Mouse (Mus musculus) MEL (cell line): ENCODE data around the gene Sgms1. TPM values are rescaled to one million over a fixed set of nuclear protein-coding genes. Genes with fewer than 3 reads are reported as not detected.

Source experiments
- DNase-seq: peaks from one replicate; pipeline ENCODE4 v3.0.0; 2011; ENCODE audit warnings: low read depth, low spot score
- H3K27ac ChIP-seq: 2 replicates; pipeline ENCODE4 v1.5.1; 2012; ENCODE audit warnings: low read depth, mild to moderate bottlenecking, control low read depth, low read length, moderate library complexity; ENCODE audit not compliant: control insufficient read depth
- H3K27me3 ChIP-seq, 2 experiments: fragments of 150-350 bp in 1 of 2; sonication (generic) in 1 of 2; 2 replicates each; pipeline ENCODE4 v1.6.1; 2012; ENCODE audit warnings: low read length in 2 of 2, mild to moderate bottlenecking in 2 of 2, improper control_type of control experiment in 1 of 2, moderate library complexity in 1 of 2; ENCODE audit not compliant: insufficient read depth in 2 of 2, control insufficient read depth in 1 of 2
- H3K36me3 ChIP-seq, 2 experiments: 2 replicates each; pipeline ENCODE4 v1.6.1; 2012 to 2014; ENCODE audit warnings: low read length in 2 of 2, improper control_type of control experiment in 1 of 2, inconsistent platforms in 1 of 2, mild to moderate bottlenecking in 1 of 2; ENCODE audit not compliant: insufficient read depth in 2 of 2, control insufficient read depth in 1 of 2
- H3K4me1 ChIP-seq, 2 experiments: fragments of 150-350 bp in 1 of 2; sonication (generic) in 1 of 2; 2 replicates each; pipeline ENCODE4 v1.6.1; 2012; ENCODE audit warnings: low read length in 2 of 2, improper control_type of control experiment in 1 of 2, mild to moderate bottlenecking in 1 of 2; ENCODE audit not compliant: insufficient read depth in 2 of 2, control insufficient read depth in 1 of 2
- H3K4me3 ChIP-seq, 2 experiments: fragments of 150-350 bp in 1 of 2; sonication (generic) in 1 of 2; 2 replicates each; pipeline ENCODE4 v1.5.1; 2012; ENCODE audit warnings: low read depth in 2 of 2, low read length in 2 of 2, mild to moderate bottlenecking in 2 of 2, moderate library complexity in 2 of 2, control low read depth in 1 of 2, improper control_type of control experiment in 1 of 2; ENCODE audit not compliant: control insufficient read depth in 1 of 2, insufficient read depth in 1 of 2
- H3K79me2 ChIP-seq: 2 replicates; pipeline ENCODE4 v1.6.1; 2012; ENCODE audit warnings: mild to moderate bottlenecking, low read length, moderate library complexity; ENCODE audit not compliant: control insufficient read depth, poor library complexity, insufficient read depth
- H3K9ac ChIP-seq: 2 replicates; pipeline ENCODE4 v1.6.1; 2012; ENCODE audit warnings: low read depth, mild to moderate bottlenecking, control low read depth, low read length, moderate library complexity; ENCODE audit not compliant: control insufficient read depth, poor library complexity, severe bottlenecking
- H3K9me3 ChIP-seq: fragments of 150-350 bp; sonication (generic); replicated peaks from 2 replicates; pipeline ENCODE4 v1.6.1; 2012; ENCODE audit warnings: mild to moderate bottlenecking, low read length, improper control_type of control experiment, moderate library complexity; ENCODE audit not compliant: insufficient read depth
- BHLHE40 ChIP-seq: IDR thresholded peaks from 2 replicates; pipeline ENCODE4 v1.6.1; 2012; ENCODE audit warnings: low read depth, mild to moderate bottlenecking, inconsistent platforms, low read length, improper control_type of control experiment, borderline replicate concordance
- CHD1 ChIP-seq: IDR thresholded peaks from 2 replicates; pipeline ENCODE4 v1.6.1; 2012; ENCODE audit warnings: low read depth, mild to moderate bottlenecking, inconsistent platforms, low read length, improper control_type of control experiment
- CHD2 ChIP-seq: IDR thresholded peaks from 2 replicates; pipeline ENCODE4 v1.6.1; 2011; ENCODE audit warnings: low read length, improper control_type of control experiment
- CTCF ChIP-seq, 3 experiments: IDR thresholded peaks in 2 of 3; conservative IDR thresholded peaks in 1 of 3; 2 replicates each; pipeline ENCODE4 v1.5.1; 2011 to 2012; ENCODE audit warnings: low read length in 3 of 3, low read depth in 2 of 3, mild to moderate bottlenecking in 2 of 3, improper control_type of control experiment in 1 of 3, inconsistent platforms in 1 of 3, mixed read lengths in 1 of 3, moderate library complexity in 1 of 3; ENCODE audit not compliant: control insufficient read depth in 1 of 3, insufficient read depth in 1 of 3, poor library complexity in 1 of 3, severe bottlenecking in 1 of 3
- E2F4 ChIP-seq: IDR thresholded peaks from 2 replicates; pipeline ENCODE4 v1.6.1; 2011; ENCODE audit warnings: low read depth, low read length, improper control_type of control experiment, borderline replicate concordance
- ELF1 ChIP-seq: IDR thresholded peaks from 2 replicates; pipeline ENCODE4 v1.6.1; 2014; ENCODE audit warnings: low read depth, mild to moderate bottlenecking, inconsistent platforms, low read length, improper control_type of control experiment, moderate library complexity
- EP300 ChIP-seq, 2 experiments: IDR thresholded peaks; 2 replicates each; pipeline ENCODE4 v1.6.1; 2011; ENCODE audit warnings: improper control_type of control experiment in 2 of 2, low read length in 2 of 2, low read depth in 1 of 2, mild to moderate bottlenecking in 1 of 2
- ETS1 ChIP-seq: IDR thresholded peaks from 2 replicates; pipeline ENCODE4 v1.6.1; 2012; ENCODE audit warnings: low read depth, mild to moderate bottlenecking, inconsistent platforms, low read length, improper control_type of control experiment, moderate library complexity
- GABPA ChIP-seq: IDR thresholded peaks from 2 replicates; pipeline ENCODE4 v1.6.1; 2012; ENCODE audit warnings: low read depth, mild to moderate bottlenecking, inconsistent platforms, low read length, improper control_type of control experiment, moderate library complexity
- GATA1 ChIP-seq: IDR thresholded peaks from 2 replicates; pipeline ENCODE4 v1.6.1; 2011; ENCODE audit warnings: low read depth, low read length, improper control_type of control experiment
- HCFC1 ChIP-seq: IDR thresholded peaks from 2 replicates; pipeline ENCODE4 v1.6.1; 2012; ENCODE audit warnings: low read depth, mild to moderate bottlenecking, inconsistent platforms, low read length, improper control_type of control experiment, moderate library complexity
- KAT2A ChIP-seq: conservative IDR thresholded peaks from 2 replicates; pipeline ENCODE4 v1.6.1; 2012; ENCODE audit warnings: low read depth, low read length, improper control_type of control experiment, inconsistent platforms
- MAFK ChIP-seq: IDR thresholded peaks from 2 replicates; pipeline ENCODE4 v1.6.1; 2011; ENCODE audit warnings: low read depth, mild to moderate bottlenecking, low read length, improper control_type of control experiment, borderline replicate concordance
- MAX ChIP-seq: IDR thresholded peaks from 2 replicates; pipeline ENCODE4 v1.6.1; 2011; ENCODE audit warnings: low read length, improper control_type of control experiment
- MEF2A ChIP-seq: IDR thresholded peaks from 2 replicates; pipeline ENCODE4 v1.6.1; 2014; ENCODE audit warnings: low read depth, mild to moderate bottlenecking, inconsistent platforms, low read length, improper control_type of control experiment; ENCODE audit not compliant: poor library complexity, insufficient replicate concordance, severe bottlenecking; ENCODE audit errors: extremely low read depth
- MXI1 ChIP-seq: IDR thresholded peaks from 2 replicates; pipeline ENCODE4 v1.6.1; 2011; ENCODE audit warnings: mild to moderate bottlenecking, low read depth, low read length, improper control_type of control experiment
- NELFE ChIP-seq: IDR thresholded peaks from 2 replicates; pipeline ENCODE4 v1.6.1; 2011; ENCODE audit warnings: low read depth, low read length, improper control_type of control experiment
- NRF1 ChIP-seq: IDR thresholded peaks from 2 replicates; pipeline ENCODE4 v1.6.1; 2014; ENCODE audit warnings: low read depth, mild to moderate bottlenecking, inconsistent platforms, low read length, improper control_type of control experiment, moderate library complexity; ENCODE audit not compliant: poor library complexity, insufficient read depth, severe bottlenecking
- POLR2A ChIP-seq, 2 experiments: IDR thresholded peaks; 2 replicates each; pipeline ENCODE4 v1.6.1; 2011 to 2012; ENCODE audit warnings: low read length in 2 of 2, mild to moderate bottlenecking in 2 of 2, control low read depth in 1 of 2, improper control_type of control experiment in 1 of 2, low read depth in 1 of 2, moderate library complexity in 1 of 2; ENCODE audit not compliant: control insufficient read depth in 1 of 2, insufficient read depth in 1 of 2, poor library complexity in 1 of 2
- POLR2AphosphoS2 ChIP-seq: IDR thresholded peaks from 2 replicates; pipeline ENCODE4 v1.6.1; 2011; ENCODE audit warnings: low read length, improper control_type of control experiment
- POLR2AphosphoS5 ChIP-seq: IDR thresholded peaks from 2 replicates; pipeline ENCODE4 v1.6.1; 2012; ENCODE audit warnings: low read depth, borderline replicate concordance, mild to moderate bottlenecking, inconsistent platforms, low read length, moderate library complexity, mixed read lengths
- RAD21 ChIP-seq: IDR thresholded peaks from 2 replicates; pipeline ENCODE4 v1.6.1; 2011; ENCODE audit warnings: mild to moderate bottlenecking, low read depth, low read length, improper control_type of control experiment
- RCOR1 ChIP-seq: IDR thresholded peaks from 2 replicates; pipeline ENCODE4 v1.6.1; 2012; ENCODE audit warnings: low read depth, mild to moderate bottlenecking, inconsistent platforms, low read length, improper control_type of control experiment
- SIN3A ChIP-seq: IDR thresholded peaks from 2 replicates; pipeline ENCODE4 v1.6.1; 2012; ENCODE audit warnings: low read length, improper control_type of control experiment, inconsistent platforms
- SMC3 ChIP-seq: IDR thresholded peaks from 2 replicates; pipeline ENCODE4 v1.6.1; 2011; ENCODE audit warnings: low read depth, low read length, improper control_type of control experiment
- TAL1 ChIP-seq: IDR thresholded peaks from 2 replicates; pipeline ENCODE4 v1.6.1; 2012; ENCODE audit warnings: mild to moderate bottlenecking, inconsistent platforms, low read length, moderate library complexity, mixed read lengths
- UBTF ChIP-seq: IDR thresholded peaks from 2 replicates; pipeline ENCODE4 v1.6.1; 2012; ENCODE audit warnings: low read depth, mild to moderate bottlenecking, inconsistent platforms, low read length, improper control_type of control experiment, moderate library complexity, borderline replicate concordance; ENCODE audit not compliant: insufficient read depth
- ZC3H11A ChIP-seq: IDR thresholded peaks from 2 replicates; pipeline ENCODE4 v1.6.1; 2012; ENCODE audit warnings: low read depth, mild to moderate bottlenecking, inconsistent platforms, low read length, improper control_type of control experiment
- ZKSCAN1 ChIP-seq: IDR thresholded peaks from 2 replicates; pipeline ENCODE4 v1.6.1; 2012; ENCODE audit warnings: low read depth, mild to moderate bottlenecking, inconsistent platforms, low read length, improper control_type of control experiment, moderate library complexity
- ZNF384 ChIP-seq: IDR thresholded peaks from 2 replicates; pipeline ENCODE4 v1.6.1; 2012; ENCODE audit warnings: low read depth, mild to moderate bottlenecking, inconsistent platforms, low read length, improper control_type of control experiment
- polyA plus RNA-seq, 2 experiments: library from polyadenylated mRNA; stranded (reverse) in 1 of 2; unstranded in 1 of 2; fragments of >175 nt in 1 of 2; fragments of >200 nt in 1 of 2; gene quantifications; 2 replicates each; pipeline versions ENCODE4 v1.2.1 to v1.2.4; 2012; ENCODE audit warnings: low replicate concordance in 2 of 2, low read depth in 1 of 2; ENCODE audit not compliant: insufficient read length in 2 of 2, insufficient read depth in 1 of 2, missing spikeins in 1 of 2
- total RNA-seq: library from RNA; depleted of rRNA; stranded (reverse); fragments of 300-350 nt; gene quantifications from 2 replicates; pipeline ENCODE4 v1.2.3, GENCODE M21; 2012

Sgms1 gene
- total and polyA plus RNA-seq, 3 experiments, result 16.3 to 18.5 TPM; not detected in 1

DNA sequence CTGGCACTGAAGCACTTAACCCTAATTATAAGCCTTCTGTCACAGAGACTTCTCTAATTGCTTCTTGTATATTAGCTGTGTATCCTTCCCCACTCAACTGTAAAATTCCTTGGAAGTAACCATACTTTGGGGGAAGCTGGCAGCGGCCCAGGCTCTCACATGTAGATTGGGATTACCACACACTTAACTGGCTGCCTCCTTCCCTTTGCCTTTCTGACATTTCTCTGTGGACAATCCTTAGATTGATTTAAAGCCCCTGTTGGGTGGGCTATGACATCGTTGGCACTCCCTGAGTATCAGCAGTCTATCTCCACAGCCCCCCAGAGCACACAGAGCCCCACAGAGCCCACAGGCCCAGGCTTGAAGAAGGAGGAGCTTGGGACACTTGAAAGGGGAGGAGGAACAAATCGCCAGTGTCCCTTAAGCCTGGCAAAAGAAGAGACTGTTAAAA, 8.0 kb downstream of the Sgms1 start:
- TF ChIP-seq SMC3 (no peak), BHLHE40 (no peak), CHD1 (no peak), POLR2A (IDR thresholded peaks at IDR 0.05; ENCODE audit: control insufficient read depth in 1 of 2, insufficient read depth in 1 of 2, low read depth in 1 of 2, low read length in 2 of 2, poor library complexity in 1 of 2) (no peak), NRF1 (no peak), ZNF384 (no peak), CTCF (IDR thresholded peaks at IDR 0.05 in 2 of 3, conservative IDR thresholded peaks at IDR 0.05 in 1 of 3; ENCODE audit: control insufficient read depth in 1 of 3, insufficient read depth in 1 of 3, low read depth in 2 of 3, low read length in 3 of 3, poor library complexity in 1 of 3, severe bottlenecking in 1 of 3) (no peak), MAX (no peak), GABPA (no peak), ZKSCAN1 (no peak), KAT2A (no peak), CHD2 (no peak), E2F4 (no peak), MAFK (no peak), HCFC1 (no peak), ELF1 (no peak), RAD21 (no peak), MEF2A (no peak)
- H3K4me1 ChIP-seq, result peaks cover 27 to 57% of the 10 kb centered on the region in 2 experiments
- H3K4me3 ChIP-seq, result no peak overlapping the region
- DNase-seq, result no peak
- peak overlapping the region; percentile 17 for H3K9ac ChIP-seq
- peaks cover 34% of the 10 kb centered on the region for H3K79me2 ChIP-seq
- H3K9me3 ChIP-seq, result no peaks in the 10 kb centered on the region
- H3K27ac ChIP-seq, result peak overlapping the region; percentile 6; the same call in 1 of the 2 replicates
- H3K36me3 ChIP-seq, result peaks cover 0 to 51% of the 10 kb centered on the region in 2 experiments; a peak in 2 of 4 replicates
- H3K27me3 ChIP-seq, result no peaks in the 10 kb centered on the region

DNA sequence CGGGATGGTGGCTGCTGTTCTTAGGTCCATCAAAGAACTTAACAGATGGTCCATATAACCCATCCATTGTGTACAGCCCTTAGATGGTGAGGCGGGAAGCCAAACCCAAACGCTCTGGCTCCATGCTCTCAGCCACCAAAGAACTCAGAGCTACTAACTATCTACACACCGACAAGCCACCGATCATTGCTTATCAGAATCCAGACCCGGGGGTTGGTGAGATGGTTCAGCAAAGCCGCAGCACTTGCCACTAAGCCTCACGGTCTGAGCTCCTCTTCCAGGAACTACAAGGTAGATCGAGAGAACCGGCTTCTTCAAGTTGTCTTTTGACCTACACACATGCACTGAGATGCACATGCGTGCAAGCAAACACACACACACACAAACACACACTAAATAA, 8.8 kb downstream of the Sgms1 start:
- no peaks in the 10 kb centered on the region for H3K9me3 ChIP-seq
- DNase-seq, result peak; percentile 89
- H3K4me3 ChIP-seq, result peak overlapping the region in 1 of 2 experiments; percentile 0; a peak in 1 of 4 replicates
- H3K27ac ChIP-seq, result peak overlapping the region; percentile 76
- no peaks in the 10 kb centered on the region for H3K27me3 ChIP-seq
- H3K4me1 ChIP-seq, result peaks cover 27 to 52% of the 10 kb centered on the region in 2 experiments
- peak overlapping the region; percentile 25 for H3K9ac ChIP-seq
- peaks cover 31% of the 10 kb centered on the region for H3K79me2 ChIP-seq
- H3K36me3 ChIP-seq, result peaks cover 0 to 46% of the 10 kb centered on the region in 2 experiments; a peak in 2 of 4 replicates
- TF ChIP-seq ELF1 (0 out of 2 replicates have a peak, but pooled peaks have one; percentile 23), RAD21 (no peak), CTCF (IDR thresholded peaks at IDR 0.05 in 2 of 3, conservative IDR thresholded peaks at IDR 0.05 in 1 of 3; ENCODE audit: control insufficient read depth in 1 of 3, insufficient read depth in 1 of 3, low read depth in 2 of 3, low read length in 3 of 3, poor library complexity in 1 of 3, severe bottlenecking in 1 of 3) (no peak), MEF2A (no peak), BHLHE40 (no peak), ZNF384 (peak; percentile 47; the same call in 1 of the 2 replicates), TAL1 (peak; percentile 73), POLR2AphosphoS5 (no peak), UBTF (no peak), NELFE (no peak), KAT2A (no peak), MXI1 (no peak), SMC3 (no peak), ZC3H11A (no peak), GATA1 (peak; percentile 86), RCOR1 (peak; percentile 63; the same call in 1 of the 2 replicates), SIN3A (peak; percentile 50; the same call in 1 of the 2 replicates), EP300 (IDR thresholded peaks at IDR 0.05; ENCODE audit: low read depth in 1 of 2, low read length in 2 of 2) (peak; percentile 51 to 86), POLR2A (IDR thresholded peaks at IDR 0.05; ENCODE audit: control insufficient read depth in 1 of 2, insufficient read depth in 1 of 2, low read depth in 1 of 2, low read length in 2 of 2, poor library complexity in 1 of 2) (peak in 1 of 2 experiments; percentile 38; a peak in 1 of 4 replicates), ETS1 (peak; percentile 76), POLR2AphosphoS2 (no peak)
